Mouse (Mus musculus) testis, adult 2 months (tissue): ENCODE results near the gene Rps5.

ENCODE experiments used
- CTCF ChIP-seq: fragments of 200-500 bp; IDR thresholded peaks from 2 replicates; pipeline ENCODE4 v1.5.1; 2012; ENCODE audit warnings: low read depth, mild to moderate bottlenecking, inconsistent platforms, low read length, moderate library complexity; ENCODE audit not compliant: control insufficient read depth, insufficient read depth, insufficient replicate concordance
- POLR2A ChIP-seq: fragments of 200-500 bp; IDR thresholded peaks from 2 replicates; pipeline ENCODE4 v1.6.1; 2012; ENCODE audit warnings: low read depth, mild to moderate bottlenecking, inconsistent platforms, low read length, moderate library complexity; ENCODE audit not compliant: control insufficient read depth

DNA sequence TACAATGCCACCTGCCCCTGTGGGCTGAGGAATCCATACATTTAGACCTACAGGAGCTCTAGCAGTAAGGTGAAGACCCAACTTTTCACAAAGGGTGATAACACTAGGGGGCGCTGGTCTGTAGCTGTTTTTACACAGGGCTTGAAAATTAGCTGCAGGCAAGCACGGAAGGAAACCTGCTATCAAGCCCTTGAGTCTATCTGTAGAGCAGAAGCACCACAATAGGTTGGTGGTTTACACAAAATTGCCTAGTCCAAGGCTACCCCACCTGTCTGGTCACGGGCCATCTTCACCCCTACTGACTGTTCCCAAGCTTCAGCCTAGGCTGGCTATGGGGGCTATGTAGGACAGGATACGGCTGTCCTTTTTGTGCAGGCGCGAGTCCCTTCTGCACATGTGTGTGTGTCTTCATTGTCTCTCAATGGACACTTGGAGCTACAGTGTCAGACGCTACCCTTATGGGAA, 12.6 kb upstream of the Rps5 start:
- no peak for TF ChIP-seq CTCF
- no peak for TF ChIP-seq POLR2A
